Mouse (Mus musculus) intestine, embryonic 15.5 days (tissue): ENCODE results near the gene Chpf. TPM values are rescaled to one million over a fixed set of nuclear protein-coding genes. Genes with fewer than 3 reads are reported as not detected.

Experiments used
- ATAC-seq: fragments of 200-750 bp; cut with Nextera tagmentation; 2 replicates; pipeline ENCODE4 v1.8.0; 2017; ENCODE audit warnings: moderate TSS enrichment, moderate library complexity
- H3K27ac ChIP-seq: fragments of 300-500 bp; sonication (generic); 2 replicates; pipeline ENCODE4 v1.5.1; 2015; ENCODE audit warnings: mild to moderate bottlenecking, inconsistent platforms
- H3K27me3 ChIP-seq: fragments of 300-500 bp; sonication (generic); replicated peaks from 2 replicates; pipeline ENCODE4 v1.6.1; 2015; ENCODE audit warnings: inconsistent platforms
- H3K36me3 ChIP-seq: fragments of 300-500 bp; sonication (generic); 2 replicates; pipeline ENCODE4 v1.6.1; 2015; ENCODE audit warnings: inconsistent platforms
- H3K4me1 ChIP-seq: fragments of 300-500 bp; sonication (generic); replicated peaks from 2 replicates; pipeline ENCODE4 v1.6.1; 2015; ENCODE audit warnings: inconsistent platforms
- H3K4me2 ChIP-seq: fragments of 300-500 bp; sonication (generic); replicated peaks from 2 replicates; pipeline ENCODE4 v1.6.1; 2015; ENCODE audit warnings: mild to moderate bottlenecking, inconsistent platforms
- H3K4me3 ChIP-seq: fragments of 300-500 bp; sonication (generic); replicated peaks from 2 replicates; pipeline ENCODE4 v1.5.1; 2015; ENCODE audit warnings: inconsistent platforms
- H3K9ac ChIP-seq: fragments of 300-500 bp; sonication (generic); 2 replicates; pipeline ENCODE4 v1.6.1; 2015; ENCODE audit warnings: inconsistent platforms
- H3K9me3 ChIP-seq: fragments of 300-500 bp; sonication (generic); 2 replicates; pipeline ENCODE4 v1.6.1; 2016; ENCODE audit warnings: inconsistent platforms
- WGBS: fragments of 180-500 bp; shearing (Covaris S2); methylation state at CpG from one replicate; pipeline ENCODE4 v1.1.7; 2015; 5-methylcytosine and 5-hydroxymethylcytosine counted together
- polyA plus RNA-seq: library from polyadenylated mRNA; unstranded; fragments of >200 nt; fragmentation: Nextera tagmentation; extraction: Ambion mirVana; gene quantifications from 2 replicates; pipeline ENCODE4 v1.2.1, GENCODE M21; 2015

The Chpf gene
- 35.9 and 36.9 TPM in 2 replicates for polyA plus RNA-seq

DNA sequence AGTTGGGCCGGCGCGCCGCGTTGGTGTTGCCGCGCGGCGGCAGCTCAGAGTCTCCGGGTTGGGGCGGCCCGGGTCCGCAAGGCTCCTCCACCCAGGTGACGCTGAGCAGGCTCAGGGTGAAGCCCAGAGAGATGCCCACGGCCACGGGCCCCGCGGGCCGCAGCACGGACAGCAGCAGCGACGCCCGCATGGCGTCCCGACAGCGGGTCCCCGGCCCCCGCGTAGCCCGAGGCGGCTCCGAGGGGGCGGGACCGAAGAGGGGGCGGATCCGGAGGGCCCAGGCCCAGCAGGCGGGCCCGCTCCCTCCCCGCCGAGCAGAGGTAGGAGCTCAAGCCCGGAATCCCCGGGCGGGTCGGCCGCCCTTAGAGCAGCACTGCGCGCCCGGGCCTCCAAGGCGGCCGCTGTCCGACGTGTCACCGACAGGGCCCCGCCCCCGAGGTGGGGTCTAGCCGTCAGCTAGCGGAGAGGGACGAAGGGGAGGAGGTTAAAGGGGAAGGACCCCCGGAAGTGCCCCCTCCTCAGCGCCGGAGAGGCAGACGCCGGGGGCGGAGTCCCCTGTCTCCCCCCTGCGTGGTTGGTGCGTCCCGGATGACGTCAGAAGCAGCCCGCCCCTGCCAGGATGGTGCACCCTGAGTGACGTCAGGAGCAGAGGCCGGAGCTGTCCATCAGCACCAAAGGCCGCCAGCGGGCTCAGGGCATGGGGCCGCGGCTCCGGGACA lies at the start of gene Chpf, which contains the start of gene Tmem198:
Gene Chpf, minus strand, starts transcription at position 392 of the 719 bp plus-strand sequence.
Gene Tmem198, plus strand, starts transcription at position 617 of the 719 bp plus-strand sequence.
- under 1% methylated on average over 76 of the region's 76 CpGs for WGBS
- Histone ChIP-seq H3K4me1 (peaks cover 19% of the 10 kb centered on the region), H3K9ac (peak within 1 kb of the TSS; percentile 65), H3K9me3 (no peaks in the 10 kb centered on the region), H3K4me2 (peak within 1 kb of the TSS; percentile 87), H3K4me3 (peak within 1 kb of the TSS; percentile 79), H3K27me3 (peaks cover 30% of the 10 kb centered on the region), H3K36me3 (peaks cover 20% of the 10 kb centered on the region), H3K27ac (peak within 1 kb of the TSS; percentile 80)
- ATAC-seq = peak; percentile 96

DNA sequence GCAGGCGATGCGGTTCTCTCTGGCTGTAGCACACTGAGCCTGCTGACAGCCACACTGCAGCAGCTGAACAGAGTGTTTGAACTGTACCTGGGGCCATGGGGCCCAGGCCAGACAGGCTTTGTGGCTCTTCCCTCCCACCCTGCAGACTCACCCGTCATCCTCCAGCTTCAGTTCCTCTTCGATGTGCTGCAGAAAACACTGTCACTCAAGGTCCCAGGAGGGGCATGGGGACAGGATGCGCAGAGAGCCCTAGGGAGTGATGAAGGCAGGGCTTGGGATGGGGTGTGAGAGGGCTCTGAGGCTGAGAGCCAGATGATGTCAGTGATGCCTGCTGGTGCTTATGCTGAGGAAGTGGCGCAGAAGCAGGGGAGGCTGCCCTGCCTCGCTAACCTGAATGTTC lies 45.6 kb upstream of the Chpf start:
- Histone ChIP-seq H3K27me3 (no peaks in the 10 kb centered on the region), H3K27ac (no peak overlapping the region), H3K4me2 (no peak overlapping the region), H3K9ac (no peak overlapping the region), H3K9me3 (no peaks in the 10 kb centered on the region), H3K36me3 (peaks cover 15% of the 10 kb centered on the region; the same call in 1 of the 2 replicates), H3K4me3 (no peak overlapping the region), H3K4me1 (peaks cover 12% of the 10 kb centered on the region)
- no peak for ATAC-seq
- 92% methylated on average over 7 of the region's 7 CpGs for WGBS

DNA sequence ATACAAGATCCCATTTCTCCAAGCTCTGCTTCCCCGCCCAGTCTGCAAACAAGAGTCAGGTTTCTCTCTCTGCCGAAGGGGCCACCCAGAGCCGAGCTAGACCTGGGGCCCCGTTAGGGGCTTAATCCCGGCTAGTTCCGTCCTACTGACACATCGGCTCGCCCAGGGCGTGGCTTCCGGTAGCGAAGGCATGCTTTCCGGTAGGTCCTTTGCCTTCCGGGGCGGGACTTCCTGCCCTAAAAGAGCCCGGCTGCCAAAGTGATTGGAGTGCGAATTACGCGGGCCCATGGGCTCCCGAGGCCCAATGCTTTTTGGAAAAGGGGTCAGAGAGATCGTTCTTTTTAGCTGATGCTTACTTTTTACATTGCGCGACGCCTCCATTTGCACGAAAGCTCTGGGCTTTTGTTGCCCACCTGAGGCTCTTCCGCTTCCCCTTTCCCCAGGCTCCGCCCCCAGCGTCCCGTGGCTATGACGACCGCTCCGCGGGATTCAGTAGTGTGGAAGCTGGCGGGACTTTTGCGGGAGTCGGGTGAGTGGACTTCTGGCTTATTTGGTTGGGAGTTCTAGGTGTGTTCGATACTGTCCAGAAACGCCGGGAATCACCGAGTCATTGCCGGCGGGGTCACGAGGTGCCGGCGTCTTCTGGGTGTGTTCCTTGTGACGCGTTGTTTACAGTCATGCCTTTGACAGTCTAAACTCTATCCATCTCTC lies 42.4 kb upstream of the Chpf start, which contains the start of gene Stk11ip:
Gene Stk11ip, plus strand, starts transcription at position 209 of the 711 bp plus-strand sequence.
- peak; percentile 98 for ATAC-seq
- Histone ChIP-seq H3K9me3 (no peaks in the 10 kb centered on the region), H3K27me3 (no peaks in the 10 kb centered on the region), H3K36me3 (0 out of 2 replicates have a peak, but pooled peaks cover 8% of the 10 kb centered on the region), H3K9ac (peak within 1 kb of the TSS; percentile 45), H3K4me3 (peak within 1 kb of the TSS; percentile 62), H3K27ac (peak within 1 kb of the TSS; percentile 98), H3K4me1 (peaks cover 23% of the 10 kb centered on the region), H3K4me2 (peak within 1 kb of the TSS; percentile 63)
- under 1% methylated on average over 46 of the region's 46 CpGs for WGBS

DNA sequence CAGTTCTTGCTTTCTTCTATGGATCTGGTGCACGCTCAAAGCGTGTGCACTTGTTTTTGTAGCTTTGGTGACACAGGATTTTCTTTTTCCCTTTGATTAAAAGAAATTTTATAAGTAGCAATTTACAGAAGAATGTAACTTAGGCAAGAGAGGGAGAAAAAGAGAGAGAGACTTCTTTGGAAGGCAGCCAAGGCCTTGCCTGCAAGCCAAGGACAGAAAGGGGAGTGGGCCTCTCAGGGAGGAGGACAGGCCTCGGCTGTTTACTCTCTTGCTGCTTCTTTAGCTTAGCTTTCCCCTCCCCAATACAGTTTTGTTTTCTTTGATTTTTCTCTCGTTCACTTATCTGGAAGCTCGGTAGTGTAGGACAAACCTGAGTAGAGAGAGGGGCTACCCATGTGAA lies 40.5 kb upstream of the Chpf start:
- Histone ChIP-seq H3K9ac (no peak overlapping the region), H3K36me3 (no peaks in the 10 kb centered on the region), H3K4me3 (no peak overlapping the region), H3K27me3 (no peaks in the 10 kb centered on the region), H3K9me3 (no peaks in the 10 kb centered on the region), H3K27ac (peak overlapping the region; percentile 98), H3K4me2 (no peak overlapping the region), H3K4me1 (peaks cover 23% of the 10 kb centered on the region)
- no peak for ATAC-seq
- 36% methylated on average over 5 of the region's 5 CpGs for WGBS

DNA sequence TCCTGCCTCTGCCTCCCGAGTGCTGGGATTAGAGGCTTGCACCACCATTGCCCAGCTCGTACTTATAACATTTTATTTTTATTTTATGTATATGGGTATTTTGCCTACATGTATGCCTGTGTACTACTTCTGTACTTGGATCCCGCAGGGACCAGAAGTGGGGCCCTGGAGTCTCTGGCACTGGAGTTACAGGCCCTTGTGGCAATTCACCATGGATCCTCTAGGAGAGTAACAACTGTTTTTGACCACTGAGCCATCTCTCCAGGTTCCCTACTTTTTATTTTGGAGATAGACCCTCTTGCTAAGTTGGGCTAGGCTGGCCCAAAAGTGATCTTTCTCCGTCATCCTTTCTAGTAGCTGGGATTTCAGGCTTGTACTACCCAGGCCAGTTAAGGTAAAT lies 39.3 kb upstream of the Chpf start:
- Histone ChIP-seq H3K9ac (no peak overlapping the region), H3K27me3 (no peaks in the 10 kb centered on the region), H3K4me1 (peaks cover 23% of the 10 kb centered on the region), H3K9me3 (no peaks in the 10 kb centered on the region), H3K4me2 (no peak overlapping the region), H3K27ac (peak overlapping the region; percentile 83), H3K4me3 (no peak overlapping the region), H3K36me3 (no peaks in the 10 kb centered on the region)
- no peak for ATAC-seq
- WGBS = 92% methylated on average over 4 of the region's 4 CpGs

DNA sequence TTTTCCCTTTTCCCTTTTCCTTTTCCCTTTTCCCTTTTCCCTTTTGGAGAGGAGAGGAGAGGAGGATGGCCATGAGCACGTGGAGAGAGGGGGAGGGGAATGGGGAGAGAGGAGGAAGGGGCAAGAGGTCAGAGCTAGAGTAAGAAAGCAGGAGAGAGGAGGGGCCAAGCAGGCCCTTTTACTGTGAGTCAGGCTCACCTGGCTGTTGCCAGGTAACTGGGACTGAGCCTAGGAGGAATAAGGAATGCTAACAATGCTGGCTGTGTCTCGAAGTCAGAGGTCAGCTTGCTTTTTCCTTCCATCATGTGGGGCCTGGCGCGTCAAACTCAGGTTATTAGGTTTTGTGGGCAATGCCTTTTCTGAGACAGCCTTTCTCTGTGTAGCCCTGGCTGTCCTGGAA lies 38.9 kb upstream of the Chpf start:
- H3K9me3 ChIP-seq = no peaks in the 10 kb centered on the region
- whole genome bisulfite sequencing = 29% methylated on average over 4 of the region's 4 CpGs
- peak overlapping the region; percentile 83 for H3K27ac ChIP-seq
- no peaks in the 10 kb centered on the region for H3K27me3 ChIP-seq
- no peaks in the 10 kb centered on the region for H3K36me3 ChIP-seq
- no peak overlapping the region for H3K4me2 ChIP-seq
- peak; percentile 48 for ATAC-seq
- no peak overlapping the region for H3K4me3 ChIP-seq
- peaks cover 23% of the 10 kb centered on the region for H3K4me1 ChIP-seq
- no peak overlapping the region for H3K9ac ChIP-seq

DNA sequence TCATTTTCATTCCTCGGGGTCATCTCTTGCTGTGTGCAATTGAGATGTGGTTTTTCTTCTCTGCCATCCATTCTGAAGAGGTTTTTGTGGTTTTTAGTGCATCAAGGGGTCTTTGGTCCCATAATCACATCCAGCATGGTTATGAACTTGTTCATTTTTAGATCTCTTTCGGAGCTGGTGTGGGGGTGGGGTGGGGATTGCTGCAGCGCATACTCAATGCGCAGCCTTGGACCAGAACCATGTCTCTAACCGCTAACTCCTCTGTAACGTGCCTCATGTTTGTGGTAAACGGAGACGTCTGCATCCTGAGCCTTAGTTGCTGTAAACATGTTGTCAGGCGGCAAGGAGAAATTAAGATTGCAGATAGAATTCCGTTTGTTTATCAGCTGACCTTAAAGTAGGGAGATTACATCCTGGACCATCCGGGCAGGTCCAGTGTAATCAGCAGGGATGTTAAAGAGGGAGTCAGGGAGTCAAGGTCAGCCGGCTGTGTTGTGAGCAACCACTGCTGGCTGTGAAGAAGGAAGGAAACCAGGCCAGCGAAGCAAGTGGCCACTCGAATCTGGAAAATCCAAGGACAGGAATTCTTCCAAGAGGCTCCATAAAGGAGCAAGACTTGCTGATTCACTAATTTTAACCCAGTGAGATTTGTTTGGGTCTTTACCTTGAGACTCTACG lies 37.7 kb upstream of the Chpf start:
- Histone ChIP-seq H3K4me1 (peaks cover 21% of the 10 kb centered on the region), H3K9ac (no peak overlapping the region), H3K4me2 (no peak overlapping the region), H3K27ac (no peak overlapping the region), H3K27me3 (no peaks in the 10 kb centered on the region), H3K4me3 (no peak overlapping the region), H3K36me3 (no peaks in the 10 kb centered on the region), H3K9me3 (no peaks in the 10 kb centered on the region)
- no peak for ATAC-seq
- 58% methylated on average over 15 of the region's 15 CpGs for WGBS

DNA sequence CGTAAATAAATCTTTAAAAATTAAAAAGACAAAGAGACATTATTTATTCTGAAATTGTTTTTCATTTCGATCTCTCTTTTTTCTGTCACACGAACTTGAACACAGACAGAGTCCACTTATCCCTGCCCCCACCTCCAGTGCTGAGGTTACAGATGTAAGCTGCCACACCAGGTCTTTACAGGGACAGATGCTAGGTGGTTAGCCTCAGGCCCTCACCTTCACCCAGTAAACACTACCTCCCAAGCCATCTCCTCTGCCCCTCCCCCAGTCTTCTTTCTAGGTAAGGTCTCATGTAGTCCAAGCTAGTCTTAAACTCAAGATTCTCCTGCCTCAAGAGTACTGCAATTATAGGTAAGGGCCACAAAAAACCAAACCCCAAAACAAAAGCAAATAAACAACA lies 33.4 kb upstream of the Chpf start:
- ATAC-seq = no peak
- 93% methylated on average over 3 of the region's 3 CpGs for WGBS

DNA sequence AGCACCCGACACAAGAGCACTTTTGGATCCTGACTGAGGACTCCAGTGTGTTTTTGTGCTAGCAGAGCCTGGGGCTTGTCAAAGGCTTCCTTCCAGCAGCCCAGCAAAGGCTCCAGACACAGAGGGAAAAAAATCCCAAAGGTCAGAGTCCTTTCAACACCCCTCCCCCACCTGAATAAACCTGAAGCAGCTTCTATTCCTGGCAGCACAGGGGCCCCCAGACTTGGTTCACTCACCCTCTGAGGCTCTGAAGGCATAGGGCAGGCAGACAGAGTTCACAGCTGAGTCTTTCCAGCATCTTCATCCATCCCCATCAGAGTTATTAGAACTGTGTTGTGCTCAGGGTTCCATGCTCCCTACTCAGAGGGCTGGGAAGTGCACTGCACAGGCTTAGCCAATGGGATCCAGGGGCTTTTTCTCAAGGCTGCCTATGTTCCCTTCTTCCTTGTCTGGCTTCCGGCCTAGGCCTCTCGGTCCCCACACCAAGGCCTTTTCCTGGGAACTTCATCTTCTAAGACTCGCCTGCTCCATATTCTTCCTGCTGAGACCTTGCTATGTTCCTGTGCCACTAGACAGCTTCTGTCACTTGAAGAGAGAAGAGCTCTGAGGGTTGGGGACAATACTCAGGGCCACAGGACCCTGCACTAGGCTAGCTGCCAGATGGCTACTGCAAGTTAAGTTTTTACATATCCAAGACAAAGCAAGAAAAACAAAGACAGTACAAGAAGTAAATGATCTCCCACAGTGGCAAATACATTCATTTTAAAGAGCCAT lies 32.5 kb upstream of the Chpf start:
- Histone ChIP-seq H3K4me3 (no peak overlapping the region), H3K9me3 (no peaks in the 10 kb centered on the region), H3K27me3 (no peaks in the 10 kb centered on the region), H3K9ac (no peak overlapping the region), H3K36me3 (no peaks in the 10 kb centered on the region), H3K27ac (peak overlapping the region; percentile 76), H3K4me2 (no peak overlapping the region; the same call in 1 of the 2 replicates), H3K4me1 (peaks cover 31% of the 10 kb centered on the region)
- ATAC-seq = peak; percentile 71
- 40% methylated on average over 4 of the region's 4 CpGs for WGBS

More for the DNA sequence above, 33.4 kb upstream of the Chpf start:
- H3K27me3 ChIP-seq = no peaks in the 10 kb centered on the region
- no peak overlapping the region for H3K4me3 ChIP-seq
- no peak overlapping the region for H3K9ac ChIP-seq
- H3K27ac ChIP-seq = no peak overlapping the region
- no peak overlapping the region for H3K4me2 ChIP-seq
- H3K9me3 ChIP-seq = no peaks in the 10 kb centered on the region
- H3K36me3 ChIP-seq = no peaks in the 10 kb centered on the region
- H3K4me1 ChIP-seq = peaks cover 23% of the 10 kb centered on the region

DNA sequence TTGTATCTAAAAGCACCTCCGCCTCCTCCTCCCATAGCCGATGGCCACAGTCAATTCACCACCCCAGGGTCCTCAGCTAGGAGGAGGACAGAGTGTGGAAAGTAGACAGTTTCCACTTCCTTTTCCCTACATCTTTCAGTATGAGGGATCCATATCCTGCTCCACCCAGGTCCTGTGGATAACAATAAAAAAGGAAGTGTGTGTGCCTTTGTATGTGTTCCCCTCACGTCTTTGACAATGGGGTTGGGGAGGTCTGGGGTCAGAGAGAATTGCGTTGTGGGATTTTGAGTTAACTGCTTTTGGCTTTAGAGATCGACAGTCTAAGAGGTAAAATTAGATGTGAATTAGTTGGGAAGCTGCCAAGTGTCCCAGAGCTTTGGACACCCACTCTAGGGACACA lies 31.0 kb upstream of the Chpf start:
- no peak overlapping the region for H3K9ac ChIP-seq
- H3K27ac ChIP-seq = 0 out of 2 replicates have a peak overlapping the region, but pooled peaks have one; percentile 27
- H3K36me3 ChIP-seq = no peaks in the 10 kb centered on the region
- no peak overlapping the region for H3K4me2 ChIP-seq
- ATAC-seq = no peak
- WGBS = 74% methylated on average over 5 of the region's 5 CpGs
- H3K27me3 ChIP-seq = no peaks in the 10 kb centered on the region
- H3K4me3 ChIP-seq = no peak overlapping the region
- no peaks in the 10 kb centered on the region for H3K9me3 ChIP-seq
- peaks cover 33% of the 10 kb centered on the region for H3K4me1 ChIP-seq

DNA sequence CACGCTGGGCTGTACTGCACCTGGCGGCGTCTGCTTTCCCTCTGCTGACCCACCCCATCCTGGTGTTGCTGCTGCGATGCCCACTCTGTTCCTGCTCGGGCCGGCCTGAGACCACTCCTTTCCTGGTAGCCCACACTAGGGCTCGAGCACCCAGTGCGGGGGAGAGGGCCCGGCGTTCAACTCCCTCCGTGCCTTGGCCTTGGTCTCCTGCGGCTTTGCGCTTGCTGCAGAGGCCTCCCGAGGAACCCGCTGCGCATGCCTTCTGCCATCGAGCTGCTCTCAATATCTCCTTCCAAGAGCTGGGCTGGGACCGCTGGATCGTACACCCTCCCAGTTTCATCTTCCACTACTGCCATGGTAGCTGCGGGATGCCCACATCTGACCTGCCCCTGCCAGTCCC lies 30.5 kb upstream of the Chpf start:
- Histone ChIP-seq H3K9me3 (no peaks in the 10 kb centered on the region), H3K4me1 (peaks cover 34% of the 10 kb centered on the region), H3K4me2 (no peak overlapping the region), H3K27me3 (no peaks in the 10 kb centered on the region), H3K36me3 (no peaks in the 10 kb centered on the region), H3K9ac (no peak overlapping the region), H3K4me3 (no peak overlapping the region), H3K27ac (peak overlapping the region; percentile 27; the same call in 1 of the 2 replicates)
- ATAC-seq = no peak
- 64% methylated on average over 20 of the region's 20 CpGs for WGBS
